Mouse (Mus musculus): ENCODE data around the gene Usf3.

GRCm38 (mm10) chr16:44133187-44133586 is 39.9 kb upstream of the Usf3 start:
- TF ChIP-seq POLR2AphosphoS2 (IDR thresholded peaks at IDR 0.05; ENCODE audit: low read depth, low read length) (no peak), SMC3 (IDR thresholded peaks at IDR 0.05; ENCODE audit: low read depth, low read length) (no peak), JUN (IDR thresholded peaks at IDR 0.05; ENCODE audit: insufficient read depth, low read depth, low read length) (no peak), CTCF (conservative IDR thresholded peaks at IDR 0.05 in 1 of 2, IDR thresholded peaks at IDR 0.05 in 1 of 2; ENCODE audit: low read depth in 2 of 2, low read length in 2 of 2) (no peak), TBP (conservative IDR thresholded peaks at IDR 0.05; ENCODE audit: low read depth, low read length) (no peak), E2F4 (IDR thresholded peaks at IDR 0.05; ENCODE audit: insufficient replicate concordance, low read depth, low read length) (no peak)

Data from CH12.LX (cell line).